Mouse (Mus musculus) liver, embryonic 14.5 days (tissue): ENCODE measurements around the gene Herpud1. TPM values are rescaled to one million over a fixed set of nuclear protein-coding genes. Genes with fewer than 3 reads are reported as not detected.
A peak's percentile ranks its signal among the peaks of the same experiment; 100 is the strongest.

Experiments
- ATAC-seq: fragments of 200-750 bp; cut with Nextera tagmentation; 2 replicates; pipeline ENCODE4 v1.8.0; 2017; ENCODE audit warnings: moderate number of reproducible peaks, mild to moderate bottlenecking, moderate library complexity; ENCODE audit not compliant: insufficient read depth
- DNase-seq, 3 experiments: peaks; one replicate each; pipeline ENCODE4 v3.0.0-alpha.2; 2012 to 2013; ENCODE audit warnings: low read depth in 3 of 3, low spot score in 3 of 3
- H3K27ac ChIP-seq: fragments of 300-500 bp; sonication (generic); 2 replicates; pipeline ENCODE4 v1.5.1; 2014; ENCODE audit warnings: moderate library complexity, mild to moderate bottlenecking, control low read depth, inconsistent platforms
- H3K27me3 ChIP-seq: fragments of 300-500 bp; sonication (generic); 2 replicates; pipeline ENCODE4 v1.6.1; 2014; ENCODE audit warnings: mild to moderate bottlenecking, low read length, moderate library complexity; ENCODE audit not compliant: control insufficient read depth, insufficient read depth
- H3K36me3 ChIP-seq: fragments of 300-500 bp; sonication (generic); replicated peaks from 2 replicates; pipeline ENCODE4 v1.6.1; 2014; ENCODE audit warnings: low read depth; ENCODE audit not compliant: control insufficient read depth, insufficient read depth
- H3K4me1 ChIP-seq, 2 experiments: fragments of 200-500 bp in 1 of 2; fragments of 300-500 bp in 1 of 2; sonication (generic) in 1 of 2; replicated peaks; 2 replicates each; pipeline ENCODE4 v1.6.1; 2012 to 2014; ENCODE audit warnings: antibody characterized with exemption in 1 of 2, inconsistent platforms in 1 of 2, low read length in 1 of 2; ENCODE audit not compliant: control insufficient read depth in 2 of 2, insufficient read depth in 2 of 2
- H3K4me2 ChIP-seq: fragments of 300-500 bp; sonication (generic); 2 replicates; pipeline ENCODE4 v1.6.1; 2014; ENCODE audit warnings: low read depth, mild to moderate bottlenecking, control low read depth, moderate library complexity
- H3K4me3 ChIP-seq, 2 experiments: fragments of 200-500 bp in 1 of 2; fragments of 300-500 bp in 1 of 2; sonication (generic) in 1 of 2; 2 replicates each; pipeline ENCODE4 v1.5.1; 2012 to 2014; ENCODE audit warnings: low read depth in 2 of 2, low read length in 2 of 2, mild to moderate bottlenecking in 2 of 2, control low read depth in 1 of 2, inconsistent platforms in 1 of 2, moderate library complexity in 1 of 2; ENCODE audit not compliant: insufficient read depth in 1 of 2
- H3K9ac ChIP-seq: fragments of 300-500 bp; sonication (generic); replicated peaks from 2 replicates; pipeline ENCODE4 v1.6.1; 2014; ENCODE audit warnings: mild to moderate bottlenecking, control low read depth, moderate library complexity
- H3K9me3 ChIP-seq: fragments of 300-500 bp; sonication (generic); 2 replicates; pipeline ENCODE4 v1.6.1; 2016; ENCODE audit warnings: low read length, mixed read lengths; ENCODE audit not compliant: control insufficient read depth
- CTCF ChIP-seq: IDR thresholded peaks from 2 replicates; pipeline ENCODE4 v1.5.1; 2016; ENCODE audit warnings: antibody characterized with exemption, low read depth, control low read depth
- EP300 ChIP-seq: IDR thresholded peaks from 2 replicates; pipeline ENCODE4 v1.6.1; 2016; ENCODE audit warnings: antibody characterized with exemption, low read depth
- WGBS: fragments of 180-500 bp; shearing (Covaris S2); extraction: QIAGEN DNeasy Blood & Tissue Kit; methylation state at CpG from one replicate; pipeline ENCODE4 v1.1.7; 2014; ENCODE audit not compliant: insufficient replicate concordance; 5-methylcytosine and 5-hydroxymethylcytosine counted together
- polyA plus RNA-seq, 2 experiments: library from polyadenylated mRNA; depleted of rRNA in 1 of 2; stranded (reverse) in 1 of 2; unstranded in 1 of 2; fragments of >200 nt; fragmentation: Nextera tagmentation in 1 of 2; extraction: Ambion mirVana in 1 of 2; gene quantifications; 2 replicates each; pipeline versions ENCODE4 v1.2.1 to v1.2.3; 2012 to 2014

Herpud1 gene
- polyA plus RNA-seq, 2 experiments, result 46.7 to 86.5 TPM

DNA sequence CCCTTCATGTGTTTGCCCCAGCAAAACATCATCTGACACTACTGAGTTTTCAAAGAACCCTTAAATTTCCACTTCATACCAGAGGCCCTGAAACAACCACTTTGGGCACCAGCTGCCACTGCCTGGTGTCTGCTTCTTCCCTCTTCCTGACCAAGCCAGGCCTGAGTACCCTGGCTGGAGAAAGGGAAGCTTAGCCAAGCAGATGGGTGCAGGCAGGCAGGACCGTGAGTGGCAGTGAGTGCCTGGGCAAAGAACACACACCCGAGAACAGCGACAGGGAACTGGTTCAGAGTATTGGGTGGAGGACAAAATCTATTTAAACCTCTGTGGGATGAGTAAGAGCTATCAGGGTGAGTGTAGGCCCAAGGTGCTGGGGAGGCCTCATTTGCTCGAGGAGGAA lies 42.2 kb downstream of the Herpud1 start:
- no peak overlapping the region for H3K4me3 ChIP-seq
- DNase-seq (no peak), ATAC-seq (no peak)
- no peak overlapping the region for H3K9ac ChIP-seq
- WGBS, result 53% methylated on average over 4 of the region's 4 CpGs
- H3K36me3 ChIP-seq, result no peaks in the 10 kb centered on the region
- no peak overlapping the region for H3K27ac ChIP-seq
- H3K9me3 ChIP-seq, result no peaks in the 10 kb centered on the region
- no peak for TF ChIP-seq EP300
- no peak for TF ChIP-seq CTCF
- no peak overlapping the region for H3K4me2 ChIP-seq
- H3K4me1 ChIP-seq, result no peaks in the 10 kb centered on the region
- H3K27me3 ChIP-seq, result peaks cover 3% of the 10 kb centered on the region

GRCm38 (mm10) chr8:94429376-94429775 lies 43.1 kb downstream of the Herpud1 start:
- Histone ChIP-seq H3K4me2 (no peak overlapping the region), H3K4me1 (no peaks in the 10 kb centered on the region), H3K9me3 (no peaks in the 10 kb centered on the region), H3K36me3 (no peaks in the 10 kb centered on the region), H3K9ac (no peak overlapping the region), H3K4me3 (no peak overlapping the region), H3K27ac (no peak overlapping the region), H3K27me3 (peaks cover 3% of the 10 kb centered on the region)
- TF ChIP-seq CTCF, result no peak
- no peak for TF ChIP-seq EP300
- DNase-seq (no peak), ATAC-seq (no peak)
- 55% methylated on average over 7 of the region's 7 CpGs for WGBS

- 48% methylated on average over 3 of the region's 3 CpGs for WGBS
These were observed 46.0 kb downstream of the Herpud1 start for GRCm38 (mm10) chr8:94432212-94432611.

DNA sequence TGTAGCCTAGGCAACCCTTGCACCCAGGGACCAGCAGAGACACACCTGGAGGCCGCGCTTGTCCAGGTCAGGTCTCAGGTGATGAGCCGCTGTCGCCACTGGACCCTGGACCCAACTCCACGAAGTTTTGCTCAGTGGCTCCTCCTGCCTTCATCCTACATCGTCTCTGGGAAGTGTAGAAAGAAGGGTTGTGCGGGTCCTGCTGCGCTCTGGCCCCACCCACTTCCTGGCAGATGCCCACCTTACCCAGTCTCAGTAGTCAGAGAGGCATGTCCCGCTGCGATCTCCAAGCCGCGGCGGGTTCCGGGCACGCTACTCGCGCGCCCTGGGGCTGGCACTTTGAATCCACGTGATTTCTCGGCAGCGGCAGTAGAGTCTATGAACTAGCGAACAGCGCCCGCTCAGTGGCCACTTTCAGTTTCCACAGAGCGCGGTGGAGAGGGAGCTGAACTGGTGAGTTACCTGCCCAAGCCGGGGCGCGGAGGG lies 47.8 kb downstream of the Herpud1 start, which contains the start of gene Nlrc5:
Nlrc5 (plus strand) TSS at position 376 of the 486 bp plus-strand sequence.
- H3K9ac ChIP-seq, result no peak within 1 kb of the TSS
- 1% methylated on average over 29 of the region's 29 CpGs for WGBS
- no peak within 1 kb of the TSS for H3K27ac ChIP-seq

More at GRCm38 (mm10) chr8:94432212-94432611, 46.0 kb downstream of the Herpud1 start:
- no peak for ATAC-seq
- no peak overlapping the region for H3K27ac ChIP-seq
- no peak overlapping the region for H3K4me2 ChIP-seq
- no peaks in the 10 kb centered on the region for H3K36me3 ChIP-seq
- no peak overlapping the region for H3K4me3 ChIP-seq
- no peaks in the 10 kb centered on the region for H3K9me3 ChIP-seq
- TF ChIP-seq CTCF, result no peak
- no peak for TF ChIP-seq EP300
- H3K27me3 ChIP-seq, result peaks cover 3% of the 10 kb centered on the region
- DNase-seq, result no peak
- H3K4me1 ChIP-seq, result no peaks in the 10 kb centered on the region
- no peak overlapping the region for H3K9ac ChIP-seq

GRCm38 (mm10) chr8:94434958-94435357 lies 48.7 kb downstream of the Herpud1 start:
- no peak overlapping the region for H3K4me3 ChIP-seq
- H3K9me3 ChIP-seq, result no peaks in the 10 kb centered on the region

More for the DNA sequence above, 47.8 kb downstream of the Herpud1 start, which contains the start of gene Nlrc5:
- H3K9me3 ChIP-seq, result no peaks in the 10 kb centered on the region
- peak within 1 kb of the TSS; percentile 45 for H3K4me2 ChIP-seq
- peaks cover 3% of the 10 kb centered on the region for H3K27me3 ChIP-seq
- H3K4me3 ChIP-seq, result peak within 1 kb of the TSS; percentile 15 to 45
- ATAC-seq (no peak), DNase-seq (peak in 1 of 3 experiments; percentile 9)
- H3K36me3 ChIP-seq, result no peaks in the 10 kb centered on the region
- H3K4me1 ChIP-seq, result no peaks in the 10 kb centered on the region
- no peak for TF ChIP-seq CTCF
- TF ChIP-seq EP300, result no peak

More at GRCm38 (mm10) chr8:94434958-94435357, 48.7 kb downstream of the Herpud1 start:
- Histone ChIP-seq H3K4me1 (no peaks in the 10 kb centered on the region), H3K4me2 (no peak overlapping the region), H3K36me3 (no peaks in the 10 kb centered on the region), H3K9ac (no peak overlapping the region), H3K27ac (no peak overlapping the region), H3K27me3 (peaks cover 3% of the 10 kb centered on the region)
- ATAC-seq (no peak), DNase-seq (no peak)
- TF ChIP-seq CTCF, result no peak
- TF ChIP-seq EP300, result no peak
- 64% methylated on average over 3 of the region's 3 CpGs for WGBS
